In the genomic region with DNA sequence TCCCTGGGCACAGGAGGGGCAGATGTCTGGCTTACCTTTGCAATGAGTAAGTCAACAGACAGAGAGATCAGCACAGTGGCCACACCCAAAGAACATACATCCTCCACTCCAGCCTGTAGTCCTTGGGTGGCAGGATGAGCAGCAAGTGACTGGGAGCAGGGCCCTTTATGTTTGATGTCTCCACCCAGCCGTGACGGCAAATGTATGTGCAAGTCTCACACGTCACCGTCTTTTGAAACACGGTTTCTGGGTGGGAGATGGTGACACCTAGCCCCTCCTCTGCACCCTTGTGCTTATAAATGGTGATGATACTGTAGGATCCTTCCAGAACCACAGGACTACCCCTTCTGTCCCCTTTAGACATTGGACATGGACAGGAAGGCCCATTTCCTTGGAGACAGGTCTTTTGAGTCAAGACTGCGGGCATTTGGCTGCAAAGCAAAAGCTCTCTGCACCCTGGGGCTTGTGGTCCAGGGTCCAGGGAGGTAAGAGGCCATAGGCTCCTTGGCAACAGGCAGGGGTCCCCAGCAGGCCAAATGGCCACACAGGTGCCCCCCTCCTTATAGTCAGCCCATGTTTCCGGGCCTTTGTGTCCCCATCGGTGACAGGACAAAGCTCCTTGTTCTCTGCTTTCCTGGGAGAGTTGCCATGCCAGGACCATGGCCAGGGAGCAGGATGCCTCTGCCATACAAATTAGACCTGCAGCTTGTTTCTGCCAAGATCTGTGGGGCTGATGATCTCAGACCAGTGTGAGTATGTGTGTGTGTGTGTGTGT, we compare ENCODE assay signal across 9 mouse cellular contexts. TPM values are rescaled to one million over a fixed set of nuclear protein-coding genes. Genes with fewer than 3 reads are reported as not detected.
A peak's percentile ranks its signal among the peaks of the same experiment; 100 is the strongest.
DNase-seq lines count a peak whose midpoint lies in the region.
"Had no signal": no experiment of that assay in that cellular context is flagged by ENCODE, and none has a peak within 500 bp of the region (broad histone marks: within the 10 kb centered on the region; RNA-seq: fewer than 3 reads in every experiment).

No protein-coding gene starts in this region.

- no peaks in the 10 kb centered on the region for H3K4me1 ChIP-seq in limb, embryonic 10.5 days
- H3K4me1 ChIP-seq: limb, embryonic 15.5 days had no signal

- no peak overlapping the region for H3K27ac ChIP-seq in limb, embryonic 10.5 days
- H3K27ac ChIP-seq: limb, embryonic 15.5 days had no signal

- DNase-seq in retina, postnatal 7 days (ENCODE audit: low read depth, low spot score), result peak; percentile 23
- DNase-seq in retina, embryonic 14.5 days (ENCODE audit: low spot score), result no peak
- DNase-seq in heart, postnatal 25 days (ENCODE audit: low spot score), result peak; percentile 42
- peak; percentile 55 to 64 for DNase-seq in left cerebral cortex, postnatal 36 days (ENCODE audit: low spot score in 2 of 2)
- no peak for DNase-seq in kidney, adult 9 months
- DNase-seq in urinary bladder, postnatal 10 days (ENCODE audit: low spot score), result no peak
- no peak for DNase-seq in limb, embryonic 10.5 days (ENCODE audit: low spot score)
- DNase-seq in thymus, adult 18-20 months, result no peak

- H3K36me3 ChIP-seq in limb, embryonic 10.5 days, result no peaks in the 10 kb centered on the region
- H3K36me3 ChIP-seq: limb, embryonic 15.5 days had no signal

- H3K9me3 ChIP-seq in limb, embryonic 10.5 days (replicated peaks), result no peaks in the 10 kb centered on the region
- H3K9me3 ChIP-seq: limb, embryonic 15.5 days had no signal

- H3K27me3 ChIP-seq in limb, embryonic 10.5 days (ENCODE audit: low read depth, poor library complexity, severe bottlenecking), result no peaks in the 10 kb centered on the region
- H3K27me3 ChIP-seq: limb, embryonic 15.5 days had no signal

- 87% methylated on average over 8 of the region's 8 CpGs for WGBS in limb, embryonic 10.5 days

- intact Hi-C loops in heart, postnatal 25 days (cut with DNase I), result loop anchor here (5.0 kb wide), 1 partner anchor 37 kb away; no protein-coding TSS in a partner anchor
- intact Hi-C loops in left cerebral cortex, postnatal 36 days (cut with DNase I), result loop anchor here (5.0 kb wide), 2 partner anchors 73 to 103 kb away; a partner anchor contains a TSS

- H3K4me3 ChIP-seq in limb, embryonic 10.5 days, result no peak overlapping the region
- H3K4me3 ChIP-seq: limb, embryonic 15.5 days had no signal

RNA-seq across cellular contexts. Expression of a gene that starts 48.7 kb away (rescaled TPM):
- total RNA-seq in heart, postnatal 25 days (2021), result 1 to 10 TPM; 1.5 to 2.3 TPM
- total RNA-seq in left cerebral cortex, postnatal 36 days (2021), result 10 to 100 TPM; 56.0 to 67.0 TPM
- 1.6 and 1.7 TPM in 2 replicates for polyA plus RNA-seq in limb, embryonic 10.5 days (2016; fragmentation: Nextera tagmentation; extraction: Ambion mirVana)

Comparison
In these comparisons a context has a peak if more than half of its experiments do, and no peak if none do; other contexts are left out.
1. DNase-seq: peak in retina, postnatal 7 days (single experiment), heart, postnatal 25 days (single experiment) and left cerebral cortex, postnatal 36 days (2 of 2); none in retina, embryonic 14.5 days (single experiment), kidney, adult 9 months (single experiment), urinary bladder, postnatal 10 days (single experiment), limb, embryonic 10.5 days (single experiment) and thymus, adult 18-20 months (0 of 2).
2. RNA of a gene that starts 48.7 kb away (total RNA-seq): 56.0 to 67.0 TPM in left cerebral cortex, postnatal 36 days; 1.5 to 2.3 TPM in heart, postnatal 25 days; every median in the first group is over 10 times any median in the second.